Mouse (Mus musculus) hindbrain, embryonic 16.5 days (tissue): ENCODE measurements around the gene Rrm1. TPM values are rescaled to one million over a fixed set of nuclear protein-coding genes. Genes with fewer than 3 reads are reported as not detected.
"Not testable (repeated sequence)": the region's sequence is repeated elsewhere in the genome, so short reads cannot be mapped to it uniquely, and the experiment has no call there.

ENCODE experiments used
- ATAC-seq: fragments of 200-750 bp; cut with Nextera tagmentation; 2 replicates; pipeline ENCODE4 v1.8.0; 2017; ENCODE audit warnings: moderate TSS enrichment, moderate library complexity
- H3K27ac ChIP-seq: fragments of 300-500 bp; sonication (generic); 2 replicates; pipeline ENCODE4 v1.5.1; 2014; ENCODE audit warnings: low read depth, mild to moderate bottlenecking, control low read depth, low read length, moderate library complexity
- H3K27me3 ChIP-seq: fragments of 300-500 bp; sonication (generic); replicated peaks from 2 replicates; pipeline ENCODE4 v1.6.1; 2014; ENCODE audit warnings: low read length; ENCODE audit not compliant: control insufficient read depth, insufficient read depth
- H3K36me3 ChIP-seq: fragments of 300-500 bp; sonication (generic); 2 replicates; pipeline ENCODE4 v1.6.1; 2014; ENCODE audit warnings: mild to moderate bottlenecking, low read length, moderate library complexity, mixed read lengths; ENCODE audit not compliant: control insufficient read depth, insufficient read depth
- H3K4me1 ChIP-seq: fragments of 300-500 bp; sonication (generic); 2 replicates; pipeline ENCODE4 v1.6.1; 2014; ENCODE audit warnings: low read depth, low read length; ENCODE audit not compliant: control insufficient read depth, insufficient read depth
- H3K4me2 ChIP-seq: fragments of 300-500 bp; sonication (generic); 2 replicates; pipeline ENCODE4 v1.6.1; 2014; ENCODE audit warnings: mild to moderate bottlenecking, low read length, control low read depth, moderate library complexity
- H3K4me3 ChIP-seq: fragments of 300-500 bp; sonication (generic); 2 replicates; pipeline ENCODE4 v1.5.1; 2014; ENCODE audit warnings: mild to moderate bottlenecking, low read length, control low read depth, moderate library complexity
- H3K9ac ChIP-seq: fragments of 300-500 bp; sonication (generic); 2 replicates; pipeline ENCODE4 v1.6.1; 2014; ENCODE audit warnings: low read depth, mild to moderate bottlenecking, control low read depth, low read length, moderate library complexity
- H3K9me3 ChIP-seq: fragments of 300-500 bp; sonication (generic); 2 replicates; pipeline ENCODE4 v1.6.1; 2014; ENCODE audit warnings: mild to moderate bottlenecking, low read length, moderate library complexity; ENCODE audit not compliant: control insufficient read depth
- WGBS: fragments of 180-500 bp; shearing (Covaris S2); extraction: QIAGEN DNeasy Blood & Tissue Kit; methylation state at CpG from one replicate; pipeline ENCODE4 v1.1.7; 2014; 5-methylcytosine and 5-hydroxymethylcytosine counted together
- polyA plus RNA-seq: library from polyadenylated mRNA; unstranded; fragments of >200 nt; fragmentation: Nextera tagmentation; extraction: Ambion mirVana; gene quantifications from 2 replicates; pipeline ENCODE4 v1.2.1, GENCODE M21; 2015

Gene Rrm1
- polyA plus RNA-seq, 1 experiment from 2014 or later = 48.8 TPM

DNA sequence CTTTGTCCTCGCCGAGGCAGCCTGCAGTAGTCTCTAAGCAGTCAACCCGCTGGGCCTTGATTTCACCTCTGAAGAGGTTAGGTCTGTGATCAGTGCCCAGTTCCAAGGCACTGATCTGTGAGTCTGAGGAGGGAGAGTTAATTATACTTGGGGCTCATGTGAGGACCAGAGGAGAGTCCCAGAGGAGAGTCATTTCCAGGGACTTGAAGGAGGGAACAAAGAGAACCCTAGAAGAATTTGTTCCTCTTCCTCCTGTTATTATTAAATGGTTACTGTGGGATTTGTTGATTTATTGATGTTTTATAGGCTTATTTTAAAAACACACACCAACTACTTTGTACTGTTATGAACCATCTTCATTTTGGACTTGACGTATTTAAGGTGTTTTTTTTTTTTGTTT is 40.1 kb downstream of the Rrm1 start, which contains the start of gene Olfr543:
Gene Olfr543 (minus strand): TSS at position 101 of the 400 bp plus-strand sequence.
- no peaks in the 10 kb centered on the region for H3K27me3 ChIP-seq
- H3K36me3 ChIP-seq = no peaks in the 10 kb centered on the region
- H3K4me2 ChIP-seq = no peak within 1 kb of the TSS
- no peak within 1 kb of the TSS for H3K27ac ChIP-seq
- no peaks in the 10 kb centered on the region for H3K9me3 ChIP-seq
- no peak for ATAC-seq
- 98% methylated on average over 4 of the region's 4 CpGs for WGBS
- H3K4me1 ChIP-seq = no peaks in the 10 kb centered on the region
- H3K4me3 ChIP-seq = no peak within 1 kb of the TSS
- no peak within 1 kb of the TSS for H3K9ac ChIP-seq

DNA sequence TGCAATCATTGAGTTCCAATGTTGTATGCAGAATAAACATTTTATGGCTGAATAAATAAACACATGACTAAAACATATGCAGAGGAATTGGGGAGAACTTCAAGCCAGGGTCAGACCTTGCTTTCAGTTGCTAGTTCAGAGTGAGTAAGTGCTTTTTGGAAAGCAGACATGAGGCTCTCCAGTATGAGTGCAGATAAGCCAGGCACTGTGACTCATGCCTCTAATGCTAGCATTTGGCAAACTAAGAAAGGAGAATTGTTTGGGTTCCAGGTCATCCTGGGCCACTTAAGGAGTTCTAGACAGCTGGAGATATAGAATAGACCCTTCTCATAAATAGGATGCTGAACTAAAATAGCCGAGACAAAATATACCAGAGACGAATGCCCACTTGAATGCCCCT is 42.2 kb downstream of the Rrm1 start:
- Histone ChIP-seq H3K27ac (no peak overlapping the region), H3K9ac (no peak overlapping the region), H3K36me3 (no peaks in the 10 kb centered on the region), H3K4me3 (no peak overlapping the region), H3K4me2 (no peak overlapping the region), H3K9me3 (no peaks in the 10 kb centered on the region), H3K27me3 (no peaks in the 10 kb centered on the region), H3K4me1 (no peaks in the 10 kb centered on the region)
- 94% methylated on average over 2 of the region's 2 CpGs for WGBS
- no peak for ATAC-seq

DNA sequence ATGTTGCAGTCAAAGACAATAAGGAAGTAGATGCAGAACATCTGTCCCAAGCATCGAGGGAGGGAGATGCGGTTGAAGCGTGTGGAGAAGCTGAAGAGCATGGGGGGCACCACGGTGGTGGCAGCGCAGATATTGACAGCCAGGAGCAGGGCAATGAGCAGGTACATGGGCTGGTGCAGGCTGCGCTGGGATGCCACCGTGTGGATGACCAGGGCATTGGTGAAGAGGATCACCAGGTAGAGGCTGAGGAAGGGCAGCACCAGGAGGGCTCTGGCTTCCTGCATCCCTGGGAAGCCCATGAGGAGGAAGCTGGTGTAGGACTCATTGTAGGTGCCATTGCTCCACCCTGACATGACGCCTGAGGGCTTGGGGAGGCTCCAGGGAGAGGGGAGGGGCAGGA is 43.3 kb downstream of the Rrm1 start:
- not testable (repeated sequence) for H3K27ac ChIP-seq, H3K9me3 ChIP-seq, ATAC-seq, H3K27me3 ChIP-seq, H3K9ac ChIP-seq, H3K36me3 ChIP-seq, H3K4me2 ChIP-seq, H3K4me1 ChIP-seq, H3K4me3 ChIP-seq
- 82% methylated on average over 7 of the region's 8 CpGs for WGBS

DNA sequence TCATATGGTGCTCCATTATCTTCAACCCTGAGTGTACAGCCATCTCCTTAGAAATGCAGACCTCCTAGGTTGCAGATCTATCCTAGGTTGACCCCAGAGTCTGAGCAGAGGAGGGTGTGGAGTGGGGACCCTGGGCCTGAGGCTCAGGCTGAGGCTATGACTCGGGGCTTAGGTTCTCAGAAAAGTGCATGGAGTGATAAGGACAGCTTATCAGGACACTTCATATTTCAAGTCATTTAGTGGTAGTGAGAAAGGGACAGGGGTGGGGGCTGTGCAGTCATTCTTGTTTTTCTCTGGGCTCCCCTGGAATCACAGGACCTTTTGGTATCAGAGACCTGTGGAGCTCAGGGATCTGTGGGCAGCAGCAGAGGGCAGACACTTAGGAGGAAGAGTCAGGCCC is 44.6 kb downstream of the Rrm1 start:
- Histone ChIP-seq H3K27ac (no peak overlapping the region), H3K4me2 (no peak overlapping the region), H3K36me3 (no peaks in the 10 kb centered on the region), H3K4me3 (no peak overlapping the region), H3K27me3 (no peaks in the 10 kb centered on the region), H3K9me3 (no peaks in the 10 kb centered on the region), H3K9ac (no peak overlapping the region), H3K4me1 (no peaks in the 10 kb centered on the region)
- no peak for ATAC-seq
- 96% methylated on average over 1 of the region's 1 CpGs for WGBS

DNA sequence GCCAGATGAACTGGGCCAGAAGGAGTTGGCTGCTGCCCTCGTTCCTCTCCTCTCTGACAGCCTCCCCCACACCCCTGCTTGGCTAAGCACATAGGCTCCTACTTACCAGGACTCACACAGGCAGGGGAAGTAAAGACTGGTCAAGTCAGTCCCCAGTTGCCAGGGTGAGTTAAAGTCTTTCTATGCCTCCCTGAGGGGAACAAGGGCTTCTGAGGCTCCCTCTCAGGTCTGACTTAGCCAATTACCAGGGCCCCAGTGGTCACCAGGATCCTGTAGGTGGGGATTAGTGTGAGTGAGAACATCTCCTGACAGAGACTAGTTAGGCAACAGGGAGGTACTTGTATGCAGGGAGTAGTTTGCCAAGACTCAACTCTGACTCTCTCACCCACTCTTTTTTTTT is 46.7 kb downstream of the Rrm1 start, which contains the start of gene Olfr544:
Gene Olfr544 (minus strand): TSS at position 153 of the 400 bp plus-strand sequence.
- Histone ChIP-seq H3K27ac (no peak within 1 kb of the TSS), H3K4me2 (no peak within 1 kb of the TSS), H3K9me3 (no peaks in the 10 kb centered on the region), H3K36me3 (no peaks in the 10 kb centered on the region), H3K9ac (no peak within 1 kb of the TSS), H3K27me3 (no peaks in the 10 kb centered on the region), H3K4me3 (no peak within 1 kb of the TSS), H3K4me1 (no peaks in the 10 kb centered on the region)
- 100% methylated on average over 1 of the region's 1 CpGs for WGBS
- ATAC-seq = no peak

DNA sequence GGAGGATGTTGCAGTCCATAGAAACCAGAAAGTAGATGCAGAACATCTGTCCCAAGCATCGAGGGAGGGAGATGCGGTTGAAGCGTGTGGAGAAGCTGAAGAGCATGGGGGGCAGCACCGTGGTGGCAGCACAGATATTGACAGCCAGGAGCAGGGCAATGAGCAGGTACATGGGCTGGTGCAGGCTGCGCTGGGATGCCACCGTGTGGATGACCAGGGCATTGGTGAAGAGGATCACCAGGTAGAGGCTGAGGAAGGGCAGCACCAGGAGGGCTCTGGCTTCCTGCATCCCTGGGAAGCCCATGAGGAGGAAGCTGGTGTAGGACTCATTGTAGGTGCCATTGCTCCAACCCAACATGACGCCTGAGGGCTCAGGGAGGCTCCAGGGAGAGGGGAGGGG is 52.9 kb downstream of the Rrm1 start:
- H3K9me3 ChIP-seq, H3K27me3 ChIP-seq, ATAC-seq, H3K4me2 ChIP-seq, H3K9ac ChIP-seq, H3K36me3 ChIP-seq, H3K4me1 ChIP-seq, H3K27ac ChIP-seq, H3K4me3 ChIP-seq: not testable (repeated sequence)
- WGBS = 60% methylated on average over 5 of the region's 7 CpGs

DNA sequence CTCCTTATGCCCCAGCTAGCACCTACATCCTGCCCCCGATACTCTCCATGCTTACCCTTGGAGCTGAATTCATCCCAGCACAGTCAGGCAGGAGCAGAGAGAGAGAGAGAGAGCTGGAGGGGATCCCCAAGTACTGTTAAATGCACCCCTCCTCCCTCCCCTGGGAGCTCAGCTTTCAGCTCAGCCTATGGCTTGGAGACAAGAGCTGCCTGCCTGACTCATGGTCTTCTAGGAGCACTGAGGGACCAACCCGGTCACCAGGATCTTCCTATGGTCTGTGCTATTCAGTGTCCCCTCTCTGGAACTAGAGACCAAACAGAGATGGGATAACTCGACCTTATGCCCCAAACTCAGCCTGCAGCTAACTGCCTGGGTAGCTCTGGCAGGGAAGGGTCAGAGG is 58.0 kb downstream of the Rrm1 start, which contains the start of gene Olfr545:
Gene Olfr545 (minus strand): TSS at position 101 of the 400 bp plus-strand sequence.
- no peaks in the 10 kb centered on the region for H3K27me3 ChIP-seq
- no peaks in the 10 kb centered on the region for H3K36me3 ChIP-seq
- ATAC-seq = no peak
- H3K9ac ChIP-seq = no peak within 1 kb of the TSS
- WGBS = 76% methylated on average over 3 of the region's 3 CpGs
- H3K27ac ChIP-seq = no peak within 1 kb of the TSS
- H3K4me3 ChIP-seq = no peak within 1 kb of the TSS
- H3K9me3 ChIP-seq = no peaks in the 10 kb centered on the region
- H3K4me1 ChIP-seq = no peaks in the 10 kb centered on the region
- H3K4me2 ChIP-seq = no peak within 1 kb of the TSS

DNA sequence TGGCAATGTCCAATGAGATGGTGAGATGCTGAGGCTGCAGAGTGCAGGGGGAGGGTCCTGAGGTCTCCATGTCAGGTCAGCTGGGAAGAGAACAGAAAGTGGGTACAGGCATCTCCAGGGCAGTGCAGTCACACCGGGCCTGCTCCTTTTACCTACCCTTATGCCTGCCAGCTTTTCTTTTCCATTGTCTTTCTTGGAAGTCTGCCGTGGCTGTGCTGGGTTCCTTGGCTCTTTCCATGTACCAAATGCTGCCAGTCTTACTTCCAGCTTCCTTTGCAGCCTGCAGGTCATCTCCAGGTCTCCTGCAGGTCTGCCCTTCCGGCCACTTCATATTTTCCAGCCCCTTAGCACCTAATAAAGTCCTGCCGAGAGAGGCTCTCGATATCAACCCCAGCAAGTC is 60.5 kb downstream of the Rrm1 start:
- WGBS = 86% methylated on average over 5 of the region's 5 CpGs
- H3K9ac ChIP-seq = no peak overlapping the region
- no peaks in the 10 kb centered on the region for H3K36me3 ChIP-seq
- no peaks in the 10 kb centered on the region for H3K27me3 ChIP-seq
- H3K9me3 ChIP-seq = no peaks in the 10 kb centered on the region
- H3K27ac ChIP-seq = no peak overlapping the region
- H3K4me1 ChIP-seq = no peaks in the 10 kb centered on the region
- H3K4me3 ChIP-seq = no peak overlapping the region
- no peak for ATAC-seq
- no peak overlapping the region for H3K4me2 ChIP-seq

DNA sequence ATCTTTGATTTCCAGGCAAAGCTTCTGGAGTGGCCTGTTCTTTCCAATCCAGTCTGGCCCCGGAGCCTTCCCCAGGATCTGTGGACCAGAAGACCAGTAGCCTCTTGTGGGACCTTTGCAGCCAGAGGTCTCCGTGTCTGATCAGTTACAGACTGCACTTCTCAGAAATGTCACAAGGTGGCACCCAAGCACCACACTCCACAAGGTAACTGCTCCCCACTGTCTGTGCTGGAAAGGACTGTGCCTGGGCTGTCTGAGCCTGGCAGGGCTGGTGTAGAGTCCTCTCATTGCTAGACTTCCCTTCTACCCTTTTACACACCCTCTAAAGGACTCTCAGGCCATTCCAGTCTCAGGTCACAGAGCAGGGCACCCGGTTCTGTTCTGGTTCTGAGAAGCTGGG is 65.4 kb downstream of the Rrm1 start:
- Histone ChIP-seq H3K4me1 (no peaks in the 10 kb centered on the region), H3K27me3 (no peaks in the 10 kb centered on the region), H3K4me3 (no peak overlapping the region), H3K27ac (no peak overlapping the region), H3K36me3 (no peaks in the 10 kb centered on the region), H3K9me3 (no peaks in the 10 kb centered on the region), H3K4me2 (no peak overlapping the region), H3K9ac (no peak overlapping the region)
- 45% methylated on average over 3 of the region's 3 CpGs for WGBS
- peak; percentile 92 for ATAC-seq

DNA sequence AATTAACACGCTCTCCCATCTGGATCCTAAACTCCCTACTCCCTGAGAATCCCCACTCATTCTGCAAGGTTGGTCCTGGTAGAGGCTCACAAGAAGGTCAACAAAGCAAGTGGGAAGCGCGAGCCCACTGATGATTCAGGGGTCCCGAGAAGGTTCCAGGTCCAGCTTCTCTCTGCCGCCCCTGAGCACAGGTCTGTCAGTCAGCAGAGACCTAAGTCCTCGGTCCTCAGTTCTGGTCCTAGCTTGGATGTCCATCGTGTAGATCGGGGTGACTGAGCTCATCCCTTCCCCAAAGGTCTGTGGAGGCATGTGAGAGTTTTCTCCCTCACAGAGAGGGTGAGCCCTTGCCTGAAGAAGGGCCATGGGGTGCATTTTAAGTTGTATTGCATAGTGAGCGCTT is 66.6 kb downstream of the Rrm1 start:
- H3K9ac ChIP-seq = no peak overlapping the region

More for the DNA sequence above, 66.6 kb downstream of the Rrm1 start:
- 89% methylated on average over 9 of the region's 9 CpGs for WGBS
- Histone ChIP-seq H3K36me3 (no peaks in the 10 kb centered on the region), H3K4me1 (0 out of 2 replicates have a peak, but pooled peaks cover 2% of the 10 kb centered on the region), H3K4me2 (no peak overlapping the region), H3K4me3 (no peak overlapping the region), H3K27me3 (no peaks in the 10 kb centered on the region), H3K9me3 (no peaks in the 10 kb centered on the region), H3K27ac (no peak overlapping the region)
- no peak for ATAC-seq
